Mouse (Mus musculus) cerebellum, adult 11-12 months (tissue): ENCODE results near the gene Man2b2.
A peak's percentile ranks its signal among the peaks of the same experiment; 100 is the strongest.

Source experiments
- DNase-seq: peaks from one replicate; pipeline ENCODE4 v3.0.0; 2022

The Man2b2 gene

DNA sequence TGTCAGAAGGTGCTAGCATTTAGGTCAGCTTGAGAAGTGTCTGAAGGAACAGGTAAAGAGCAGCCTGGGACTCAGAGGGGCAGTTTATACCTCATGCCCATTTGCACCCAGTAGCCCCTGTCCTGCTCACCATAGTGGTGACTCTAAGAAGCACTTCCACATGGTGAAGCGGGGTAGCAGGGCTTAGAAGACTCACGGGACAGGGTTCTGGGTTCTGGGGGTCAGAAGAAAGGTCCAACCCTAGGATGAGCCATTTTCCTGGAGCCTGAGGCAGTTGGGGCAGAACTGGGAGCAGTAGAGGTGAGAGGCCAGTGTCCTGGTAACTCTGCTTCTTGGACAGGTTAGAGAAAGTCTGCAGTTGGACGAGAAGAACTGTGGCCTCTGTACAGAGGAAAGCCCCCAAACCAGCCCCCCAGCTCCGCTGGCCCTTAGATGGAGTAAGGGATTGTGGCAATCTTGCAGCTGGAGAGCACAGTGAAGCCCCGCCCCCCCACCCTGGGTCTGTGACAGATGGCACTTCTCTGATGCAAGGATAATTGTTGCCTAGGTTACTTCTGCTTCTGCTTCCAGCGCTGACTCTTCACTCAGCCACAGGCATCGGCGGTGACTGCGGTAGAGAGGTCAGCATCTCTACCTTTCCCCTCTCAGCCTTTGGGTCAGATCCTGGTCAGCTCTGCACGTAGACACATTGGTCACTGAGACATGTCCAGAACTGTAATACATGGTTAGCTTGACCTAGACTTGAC, 63.3 kb downstream of the Man2b2 start:
- peak; percentile 62 for DNase-seq

- no peak for DNase-seq
Measured at GRCm38 (mm10) chr5:36759848-36760247, 70.6 kb downstream of the Man2b2 start.

DNA sequence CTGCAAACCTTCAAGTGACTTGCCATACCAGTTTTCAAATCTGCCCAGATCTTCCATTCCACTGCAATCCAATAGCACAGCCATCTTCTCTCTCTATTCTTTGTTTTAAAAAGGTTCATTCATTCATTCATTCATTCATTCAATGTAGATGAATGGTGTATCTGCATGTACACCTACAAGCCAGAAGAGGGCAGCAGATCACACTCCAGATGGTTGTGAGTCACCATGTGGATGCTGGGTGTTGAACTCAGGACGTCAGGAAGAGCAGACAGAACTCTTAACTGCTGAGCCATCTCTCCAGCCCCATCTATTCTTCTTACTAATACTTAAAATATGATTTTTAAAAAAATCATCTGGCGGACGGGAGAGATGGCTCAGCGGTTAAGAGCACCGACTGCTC, 73.4 kb downstream of the Man2b2 start:
- DNase-seq: no peak
